Comparison of ENCODE assay signal across 8 mouse cellular contexts in the genomic region with DNA sequence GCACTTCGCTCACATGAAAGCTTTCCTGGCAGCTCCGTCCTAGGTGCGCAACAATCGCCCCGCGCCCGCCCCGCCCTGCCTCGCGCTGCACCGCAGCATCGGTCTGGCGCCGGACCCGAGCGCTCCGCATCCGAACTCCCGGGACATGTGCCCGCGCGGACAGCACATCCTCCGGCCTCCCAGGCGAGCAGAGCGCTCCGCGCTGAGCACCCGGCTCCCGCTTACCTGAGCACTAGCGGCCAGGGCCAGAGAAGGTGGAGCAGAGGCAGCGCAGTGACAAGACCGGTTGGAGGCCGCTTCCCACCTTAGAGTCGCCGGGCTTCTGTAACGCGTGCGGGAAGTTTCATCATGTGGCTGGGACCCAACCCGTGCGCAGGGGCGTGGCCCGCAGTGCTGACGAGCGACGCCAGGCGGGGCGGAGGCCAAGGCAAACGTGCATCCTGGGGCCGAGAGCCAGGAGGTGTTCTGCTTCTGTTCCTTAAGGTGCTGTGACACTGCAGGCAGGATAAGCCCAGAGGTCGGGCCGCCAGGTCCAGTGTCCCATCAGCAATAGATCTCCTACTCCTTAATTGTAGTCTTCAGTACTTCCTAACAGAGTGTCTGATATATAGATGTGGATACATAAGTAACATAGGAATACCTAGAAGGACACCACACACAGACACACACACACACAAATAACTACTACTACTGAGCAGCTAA. TPM values are rescaled to one million over a fixed set of nuclear protein-coding genes. Genes with fewer than 3 reads are reported as not detected.
DNase-seq lines count a peak whose midpoint lies in the region; ATAC-seq lines count a peak whose summit lies in the region.

Asns (minus strand) TSS at position 371 of the 702 bp plus-strand sequence.

- no peaks in the 10 kb centered on the region for H3K36me3 ChIP-seq in hindbrain, embryonic 15.5 days

- H3K9me3 ChIP-seq in hindbrain, embryonic 15.5 days: no peaks in the 10 kb centered on the region

- peak within 1 kb of the TSS; percentile 66 for H3K9ac ChIP-seq in hindbrain, embryonic 15.5 days

- peak within 1 kb of the TSS; percentile 70 for H3K27ac ChIP-seq in hindbrain, embryonic 15.5 days (replicated peaks)

- H3K4me1 ChIP-seq in hindbrain, embryonic 15.5 days (replicated peaks): peaks cover 5% of the 10 kb centered on the region

- H3K4me2 ChIP-seq in hindbrain, embryonic 15.5 days: peak within 1 kb of the TSS; percentile 72

- under 1% methylated on average over 51 of the region's 51 CpGs for WGBS in hindbrain, embryonic 15.5 days

- peak; percentile 66 for DNase-seq in T-cell, adult 2 months (ENCODE audit: low spot score)
- peak; percentile 92 to 95 for DNase-seq in cerebellum, postnatal 25 days
- DNase-seq in frontal cortex, postnatal 36 days (ENCODE audit: low spot score in 2 of 2): peak; percentile 89 to 90
- peak; percentile 81 to 85 for DNase-seq in layer of hippocampus, postnatal 36 days
- DNase-seq in lung, postnatal 25 days (ENCODE audit: low spot score): peak; percentile 77
- DNase-seq in retina, adult 2 months (ENCODE audit: low read depth, low spot score): peak; percentile 45
- peak; percentile 62 for DNase-seq in thymus, postnatal 25 days

- peak; percentile 97 for ATAC-seq in hindbrain, embryonic 15.5 days (ENCODE audit: low FRiP score, low read depth)

- peaks cover 7% of the 10 kb centered on the region; the same call in 1 of the 2 replicates for H3K27me3 ChIP-seq in hindbrain, embryonic 15.5 days

- H3K4me3 ChIP-seq in hindbrain, embryonic 15.5 days: peak within 1 kb of the TSS; percentile 60

RNA-seq across cellular contexts. Expression of gene Asns, which starts in this region (rescaled TPM):
- polyA plus RNA-seq in hindbrain, embryonic 15.5 days (2015; fragmentation: Nextera tagmentation; extraction: Ambion mirVana): 104 TPM in 2 replicates
- total RNA-seq in layer of hippocampus, postnatal 36 days (2021): 100 to 1,000 TPM in 1 of 2 experiments, 10 to 100 TPM in 1; 98.5 to 112 TPM

Comparison
In these comparisons a context has a peak if more than half of its experiments do, and no peak if none do; other contexts are left out.
1. Peak in every context shown above with its lines: DNase-seq, ATAC-seq, H3K4me3 ChIP-seq and H3K27ac ChIP-seq.